Mouse (Mus musculus) adrenal gland, postnatal 4 days (tissue): ENCODE measurements around the gene H2al1a. TPM values are rescaled to one million over a fixed set of nuclear protein-coding genes. Genes with fewer than 3 reads are reported as not detected.
"Not testable (repeated sequence)": the region's sequence is repeated elsewhere in the genome, so short reads cannot be mapped to it uniquely, and the experiment has no call there.

Source experiments
- DNase-seq, 2 experiments: peaks; one replicate each; pipeline ENCODE4 v3.0.0; 2021 to 2022; ENCODE audit warnings: low spot score in 2 of 2, mixed read lengths in 2 of 2
- total RNA-seq, 2 experiments: library from RNA; stranded (reverse); gene quantifications; 2 replicates each; pipeline ENCODE4 v1.2.3; 2021

Gene H2al1a
- total RNA-seq, 2 experiments from 2014 or later, result not detected

DNA sequence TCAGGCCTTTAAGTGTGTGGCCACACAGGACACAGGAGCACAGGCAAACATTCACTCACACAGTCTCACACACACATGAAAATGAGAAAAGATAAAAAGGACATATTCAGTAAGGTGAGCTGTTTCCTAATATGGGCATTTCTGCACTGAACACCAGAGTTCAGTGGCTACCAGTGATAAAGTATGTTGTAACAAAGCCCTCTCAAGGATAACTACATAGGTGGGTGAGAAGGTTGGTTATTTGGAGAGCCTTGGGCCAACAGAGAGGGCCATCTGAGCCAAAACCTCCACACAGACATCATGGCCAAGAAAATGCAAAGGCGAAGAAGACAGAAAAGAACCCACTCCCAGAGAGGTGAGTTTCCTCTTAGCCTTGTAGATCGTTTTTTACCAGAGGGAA lies 28.5 kb downstream of the H2al1a start, which contains the start of gene H2al1j:
Gene H2al1j, plus strand, starts transcription at position 301 of the 400 bp plus-strand sequence.
- not testable (repeated sequence) for DNase-seq

DNA sequence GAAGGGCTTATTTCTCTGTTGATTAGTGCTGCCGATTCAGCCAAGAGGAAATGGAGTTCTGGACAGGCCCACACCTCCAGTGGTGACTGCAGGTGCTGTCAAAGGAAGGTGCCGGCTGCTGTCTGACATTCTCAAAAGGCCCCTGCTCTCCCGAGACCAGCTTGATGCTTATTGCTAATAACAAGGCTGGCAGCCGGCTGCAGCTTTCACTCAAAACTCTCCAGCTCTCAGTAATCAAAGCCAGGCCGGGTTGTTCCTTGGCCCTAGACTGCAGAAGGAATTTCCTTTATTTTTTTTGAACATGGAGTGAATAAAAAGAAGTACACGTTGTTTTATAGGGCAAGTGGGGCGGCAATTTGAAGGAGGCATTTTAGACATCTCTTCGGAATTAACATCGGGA lies 46.7 kb downstream of the H2al1a start:
- DNase-seq, result no peak

DNA sequence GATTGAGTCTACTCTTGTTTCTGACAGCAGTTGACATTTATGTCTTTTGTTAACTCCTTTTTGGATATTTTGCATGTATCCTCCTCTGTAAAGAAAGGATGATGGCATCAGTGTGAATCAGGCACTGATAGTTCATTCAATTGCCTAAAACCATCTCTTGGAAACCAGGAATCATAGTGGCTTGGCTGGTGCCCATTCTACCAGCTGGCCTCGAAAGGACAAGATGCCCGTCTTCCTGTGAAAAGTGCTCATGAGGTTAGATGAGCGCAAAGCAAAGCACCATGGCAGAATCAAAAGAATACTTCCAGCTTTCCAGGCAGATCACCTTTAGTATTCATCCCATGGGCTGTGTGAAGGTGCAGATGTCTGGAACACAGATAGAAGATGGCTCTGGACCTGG lies 47.7 kb downstream of the H2al1a start:
- DNase-seq, result no peak

Other genes starting within 250 kb of the H2al1a start
- not detected for gene H2al1b, start 3.2 kb downstream of the H2al1a start, total RNA-seq
- not detected for gene H2al1c, start 6.4 kb downstream of the H2al1a start, total RNA-seq
- gene H2al1d, start 9.6 kb downstream of the H2al1a start, total RNA-seq, result not detected
- not detected for gene H2al1e, start 12.7 kb downstream of the H2al1a start, total RNA-seq
- not detected for gene H2al1f, start 15.9 kb downstream of the H2al1a start, total RNA-seq
- gene H2al1g, start 19.0 kb downstream of the H2al1a start, total RNA-seq, result not detected
- not detected for gene H2al1h, start 22.2 kb downstream of the H2al1a start, total RNA-seq
- not detected for gene H2al1i, start 25.4 kb downstream of the H2al1a start, total RNA-seq
- not detected for gene H2al1j, start 28.6 kb downstream of the H2al1a start, total RNA-seq